Mouse (Mus musculus): ENCODE data around the gene Tas2r144.

The Tas2r144 gene

GRCm38 (mm10) chr6:42215028-42215427 is at the start of gene Tas2r144:
Gene Tas2r144, plus strand, starts transcription at chr6:42215328.
- DNase-seq (ENCODE audit: low spot score), result no peak

DNA sequence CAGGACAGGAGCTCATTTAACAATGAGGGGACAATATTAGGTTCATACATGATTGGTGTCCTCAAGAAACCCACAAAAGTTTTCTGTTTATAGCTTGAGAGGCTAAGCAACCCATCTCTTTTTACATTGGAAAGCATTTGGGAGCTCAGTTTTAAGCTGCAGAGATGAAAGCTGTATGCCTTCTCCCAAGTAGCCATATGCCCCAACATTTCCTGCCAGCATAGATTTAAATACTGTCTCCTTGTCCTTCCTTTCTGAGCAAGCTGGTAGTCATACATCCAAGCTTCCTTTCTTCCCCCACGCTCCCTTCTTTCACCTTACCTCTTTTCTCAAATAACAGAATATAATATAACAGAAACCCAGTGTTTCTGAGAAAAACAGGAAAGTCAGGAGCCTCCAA is 32.7 kb upstream of the Tas2r144 start:
- DNase-seq (ENCODE audit: low spot score), result no peak

GRCm38 (mm10) chr6:42186230-42186629 is 28.9 kb upstream of the Tas2r144 start:
- DNase-seq (ENCODE audit: low spot score), result no peak

DNA sequence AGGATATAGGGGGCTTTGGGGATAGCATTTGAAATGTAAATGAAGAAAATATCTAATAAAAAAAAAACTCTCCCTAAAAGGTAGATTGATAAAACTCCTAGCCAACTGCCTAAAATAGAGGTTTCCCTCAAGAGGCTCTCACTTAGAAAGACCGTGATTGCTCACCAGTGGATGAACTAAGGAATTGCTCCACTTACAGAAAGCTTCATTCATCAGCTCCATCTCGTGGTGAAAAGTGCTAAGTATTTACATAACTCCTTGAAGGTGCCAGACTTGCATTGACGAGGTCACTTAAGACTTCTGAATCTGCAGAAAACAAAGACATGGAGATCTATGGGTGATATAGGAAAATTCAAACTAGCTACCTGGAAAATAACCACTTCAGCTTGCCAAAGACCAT is 17.4 kb upstream of the Tas2r144 start:
- DNase-seq (ENCODE audit: low spot score), result no peak

DNA sequence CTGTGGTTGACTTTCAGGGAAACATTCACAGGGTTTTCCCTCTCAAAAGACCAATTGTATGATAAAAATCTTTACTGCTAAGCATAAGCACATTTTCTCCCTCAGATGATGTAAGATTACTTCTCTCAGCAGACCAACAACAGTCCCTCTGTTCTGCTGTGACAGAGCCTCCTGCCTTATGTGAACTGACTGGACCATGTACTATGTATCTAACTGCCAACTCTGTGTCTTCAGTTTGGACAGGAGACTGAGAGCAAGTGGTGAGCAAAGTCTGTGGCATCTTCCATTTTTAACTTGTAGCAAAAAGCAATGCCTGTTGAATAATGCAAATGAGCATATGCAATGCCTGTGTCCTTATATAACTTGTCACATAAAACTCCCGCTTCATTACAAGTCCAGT is 15.6 kb upstream of the Tas2r144 start:
- DNase-seq (ENCODE audit: low spot score), result no peak

- no peak for DNase-seq (ENCODE audit: low spot score)
These were observed 7.2 kb downstream of the Tas2r144 start for GRCm38 (mm10) chr6:42222286-42222685.

- no peak for DNase-seq (ENCODE audit: low spot score)
These were observed 9.9 kb downstream of the Tas2r144 start for GRCm38 (mm10) chr6:42225046-42225445.

- DNase-seq (ENCODE audit: low spot score), result peak; percentile 35
These were observed 12.3 kb downstream of the Tas2r144 start for GRCm38 (mm10) chr6:42227240-42228101.

DNA sequence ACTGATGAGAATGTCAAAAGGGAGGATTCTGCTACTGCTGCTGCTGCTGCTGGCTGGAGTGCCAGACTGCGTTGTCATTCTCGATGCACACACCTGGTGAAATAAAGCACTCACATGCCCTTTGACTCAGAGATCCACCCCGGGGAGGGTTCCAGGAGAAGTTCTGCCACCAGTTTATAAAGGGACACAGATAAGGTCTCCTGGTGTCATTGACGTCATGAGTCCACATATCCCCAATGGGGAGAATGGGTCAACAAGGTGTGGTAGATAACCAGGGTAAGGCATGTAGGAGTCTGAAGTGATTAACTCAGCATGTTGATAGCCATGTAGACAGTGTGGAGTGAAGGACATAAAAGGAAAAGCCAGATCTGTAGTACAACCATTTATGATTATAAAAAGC is 14.5 kb downstream of the Tas2r144 start:
- no peak for DNase-seq (ENCODE audit: low spot score)

DNA sequence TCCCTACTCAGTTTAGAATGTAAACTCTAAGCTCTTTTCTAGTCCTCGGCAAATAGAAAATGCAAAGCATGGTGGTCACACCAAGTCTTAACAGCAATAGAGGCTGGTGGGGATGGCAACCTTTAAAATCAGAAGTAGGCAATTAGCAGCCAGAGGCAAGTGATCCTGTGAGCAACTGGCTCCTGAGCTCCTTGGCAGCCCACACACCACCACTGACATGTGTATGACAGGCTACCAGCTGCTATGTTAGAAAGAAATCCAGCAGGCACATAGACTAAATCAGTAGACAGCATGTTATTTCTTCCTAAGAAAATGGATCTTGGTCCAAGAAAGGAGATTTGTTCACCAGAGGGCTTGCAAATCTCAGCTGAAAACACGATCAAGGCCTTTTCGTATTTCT is 16.1 kb downstream of the Tas2r144 start:
- no peak for DNase-seq (ENCODE audit: low spot score)

DNA sequence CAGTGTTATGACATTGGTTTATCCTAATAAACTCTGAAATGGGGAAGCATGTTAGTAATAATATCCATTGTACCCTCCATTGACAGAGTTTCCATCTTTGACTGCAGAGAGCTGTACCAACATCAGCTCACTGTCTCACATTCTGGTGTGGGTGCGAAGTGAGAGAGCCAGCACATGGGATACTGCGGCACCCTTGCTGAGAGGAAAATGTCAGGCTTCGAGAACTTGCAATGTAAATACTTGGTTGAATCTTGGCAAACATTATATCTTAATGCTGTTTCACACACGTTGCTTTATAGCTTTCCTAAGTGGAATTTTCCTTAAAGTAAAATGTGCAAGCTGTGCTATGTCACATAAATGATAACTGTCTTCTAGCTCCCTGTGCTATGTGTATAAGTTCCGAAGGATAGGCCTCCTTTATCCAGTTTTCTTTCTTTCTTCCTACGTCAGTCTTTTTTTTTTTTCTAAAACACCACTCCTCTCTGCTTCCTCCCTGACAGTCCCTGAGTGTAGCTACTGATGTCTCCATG is 22.2 kb downstream of the Tas2r144 start:
- no peak for DNase-seq (ENCODE audit: low spot score)

GRCm38 (mm10) chr6:42241311-42242045 is 26.4 kb downstream of the Tas2r144 start:
- DNase-seq (ENCODE audit: low spot score), result no peak

GRCm38 (mm10) chr6:42245711-42246353 is 30.7 kb downstream of the Tas2r144 start, which contains the start of gene Gstk1:
Gene Gstk1, plus strand, starts transcription at chr6:42245935.
- DNase-seq (ENCODE audit: low spot score), result peak; percentile 75

DNA sequence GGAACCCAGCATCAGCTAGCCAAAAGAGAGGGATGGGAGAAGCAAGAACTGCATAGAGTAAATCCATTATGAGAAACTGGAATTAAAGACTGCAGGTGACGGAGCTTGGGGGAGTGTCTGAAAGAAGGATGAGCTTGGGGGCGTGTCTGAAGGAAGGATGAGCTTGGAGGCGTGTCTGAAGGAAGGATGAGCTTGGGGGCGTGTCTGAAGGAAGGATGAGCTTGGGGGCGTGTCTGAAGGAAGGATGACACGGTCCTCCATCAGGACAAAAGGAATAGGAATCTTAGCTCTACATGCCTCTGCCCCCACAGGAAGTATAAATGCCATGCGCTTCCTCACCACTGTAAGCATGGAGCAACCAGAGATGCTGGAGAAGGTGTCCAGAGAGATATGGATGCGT is 32.0 kb downstream of the Tas2r144 start:
- no peak for DNase-seq (ENCODE audit: low spot score)

- DNase-seq (ENCODE audit: low spot score), result no peak
These were observed 32.9 kb downstream of the Tas2r144 start for GRCm38 (mm10) chr6:42247981-42248380.

DNA sequence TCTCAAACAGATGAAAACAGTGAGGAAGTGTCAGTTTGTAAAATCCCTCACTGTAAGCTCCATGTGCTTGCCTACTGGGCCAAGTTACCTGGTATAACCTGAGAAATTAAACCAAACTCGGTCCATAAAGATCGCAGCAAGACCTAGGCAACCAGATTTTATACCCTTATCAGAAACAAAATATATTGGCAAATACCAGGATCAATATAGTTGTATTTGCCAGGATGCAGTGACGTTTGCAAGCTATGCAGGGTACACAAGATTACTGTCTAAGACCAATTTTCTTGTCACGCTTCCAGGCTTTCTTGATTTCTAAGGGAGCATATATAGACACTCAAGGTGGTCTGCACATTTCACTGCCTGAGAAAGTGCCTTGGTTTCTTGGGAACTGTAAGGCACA is 36.7 kb downstream of the Tas2r144 start:
- DNase-seq (ENCODE audit: low spot score), result no peak

GRCm38 (mm10) chr6:42253103-42253502 is 38.0 kb downstream of the Tas2r144 start:
- no peak for DNase-seq (ENCODE audit: low spot score)

DNA sequence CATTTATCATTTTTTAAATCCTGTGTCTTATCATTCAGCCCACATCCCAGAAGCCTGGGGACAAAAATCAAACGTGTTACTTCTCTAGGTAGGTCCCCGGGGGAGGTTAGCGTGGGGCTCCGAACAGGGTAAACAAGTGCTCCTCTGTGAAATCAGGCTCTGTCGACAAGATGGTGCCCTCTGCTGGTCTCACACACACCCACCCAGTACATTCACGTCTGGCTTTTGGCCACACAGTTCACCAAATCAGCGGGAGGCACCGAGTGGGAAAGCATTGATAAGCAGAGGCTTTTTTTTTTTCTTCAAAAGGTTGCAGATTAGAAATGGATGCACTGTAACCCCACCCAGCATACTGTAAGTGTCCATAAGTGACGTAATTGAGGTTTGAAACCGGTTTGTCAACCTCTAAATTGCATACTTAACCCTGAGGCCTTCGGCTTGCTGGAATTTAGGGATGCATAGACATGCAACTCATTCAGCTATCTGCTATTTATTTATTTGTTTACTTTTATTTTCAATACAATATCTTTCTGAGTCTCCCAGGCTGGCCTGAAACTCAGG is 42.3 kb downstream of the Tas2r144 start:
- peak; percentile 45 for DNase-seq (ENCODE audit: low spot score)

- no peak for DNase-seq (ENCODE audit: low spot score)
These were observed 45.3 kb downstream of the Tas2r144 start for GRCm38 (mm10) chr6:42260430-42260829.

- DNase-seq (ENCODE audit: low spot score), result peak; percentile 18
These were observed 46.5 kb downstream of the Tas2r144 start, which contains the start of gene Tmem139 for GRCm38 (mm10) chr6:42261524-42262170. Gene Tmem139, plus strand, starts transcription at chr6:42261970.

DNA sequence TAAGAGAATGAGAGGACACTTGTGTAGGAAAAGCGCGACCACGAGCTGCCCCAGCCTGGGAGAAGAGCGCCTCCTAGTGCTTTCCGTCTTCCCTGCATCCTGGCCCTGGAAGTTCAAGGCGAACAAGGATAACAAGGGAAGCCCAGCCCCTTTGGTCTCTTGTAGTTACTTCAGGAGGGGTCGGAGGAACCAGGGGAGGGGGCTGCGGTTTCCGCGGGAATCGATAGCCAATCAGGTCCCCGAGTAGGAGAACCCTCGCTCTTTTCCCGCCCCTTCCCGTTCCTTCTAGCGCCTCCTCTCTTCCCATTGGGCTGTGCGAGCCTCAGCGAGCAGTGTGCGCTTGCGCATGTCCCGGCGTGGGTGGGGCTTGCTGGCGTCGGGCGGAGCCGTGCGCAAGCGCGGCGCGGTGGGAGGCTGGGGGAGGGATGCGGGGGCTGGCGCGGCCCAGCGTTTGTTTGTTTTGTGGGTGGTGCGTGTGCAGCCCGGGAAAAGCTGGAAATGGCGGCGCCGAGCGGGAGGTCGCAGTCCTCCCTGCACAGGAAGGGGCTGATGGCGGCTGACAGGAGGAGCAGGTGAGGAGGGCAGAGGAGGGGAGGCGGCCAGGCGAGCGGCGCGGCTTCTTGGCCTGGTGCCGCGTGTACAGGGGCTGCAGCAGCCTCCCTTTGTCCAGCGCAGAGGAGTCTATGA is 49.6 kb downstream of the Tas2r144 start, which contains the start of gene Casp2:
Gene Casp2, plus strand, starts transcription at position 360 of the 687 bp plus-strand sequence.
- DNase-seq (ENCODE audit: low spot score), result peak; percentile 98
